Mouse (Mus musculus): ENCODE results near the gene AB124611. TPM values are rescaled to one million over a fixed set of nuclear protein-coding genes. Genes with fewer than 3 reads are reported as not detected.
A peak's percentile ranks its signal among the peaks of the same experiment; 100 is the strongest.

Gene AB124611
- polyA plus RNA-seq, 1 experiment from 2014 or later, result 5.2 TPM

DNA sequence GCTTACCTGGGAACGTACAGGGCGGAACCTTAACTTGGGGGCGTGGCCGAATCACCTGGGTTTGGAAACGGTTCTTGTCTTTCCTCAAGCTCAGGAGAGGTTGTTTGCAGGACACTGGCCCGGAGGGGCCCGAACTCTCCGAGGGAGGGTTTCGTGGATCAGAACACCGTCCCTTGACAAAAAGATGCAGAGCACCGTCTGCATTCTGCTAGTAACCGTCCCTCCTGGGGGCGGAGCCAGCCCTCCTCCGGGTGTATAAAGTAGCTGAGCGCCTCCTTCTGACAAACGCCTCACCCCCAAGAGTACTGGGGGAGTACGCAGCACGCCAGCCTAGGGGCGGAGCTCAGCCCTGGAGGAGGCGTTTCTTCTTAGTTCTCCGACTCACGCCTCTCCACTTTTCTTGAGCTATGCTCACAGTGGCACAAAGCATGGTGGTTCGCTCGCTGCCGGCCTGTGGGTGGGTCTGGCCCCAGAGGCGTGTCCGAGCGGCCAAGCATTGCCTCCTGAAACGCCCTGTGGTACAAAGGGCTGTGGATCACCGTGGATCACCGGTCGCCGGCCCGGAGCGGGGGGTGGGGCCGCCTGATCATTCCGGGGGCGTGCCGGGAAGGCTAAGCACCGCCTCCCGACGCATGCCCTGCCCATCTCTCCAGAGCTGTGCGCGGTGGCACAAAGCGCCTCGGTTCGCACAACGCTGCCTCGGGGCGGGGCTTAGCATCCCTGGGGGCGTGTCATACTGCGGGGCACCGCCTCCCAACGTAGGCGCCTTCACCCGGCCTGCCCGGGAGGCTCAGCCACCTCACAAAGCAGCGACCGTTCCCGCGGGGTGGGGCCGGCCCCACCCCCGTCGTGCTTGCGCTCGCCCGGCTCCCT is 20.2 kb downstream of the AB124611 start:
- Histone ChIP-seq H3K4me1 (ENCODE audit: insufficient read depth, low read depth, low read length) (peaks cover 4% of the 10 kb centered on the region; the same call in 1 of the 2 replicates), H3K9me3 (ENCODE audit: low read length) (no peaks in the 10 kb centered on the region), H3K27ac (ENCODE audit: low read length) (peak overlapping the region; percentile 95), H3K27me3 (replicated peaks; ENCODE audit: insufficient read depth, low read length) (no peaks in the 10 kb centered on the region), H3K4me3 (ENCODE audit: low read depth, low read length) (peak overlapping the region; percentile 64), H3K9ac (replicated peaks; ENCODE audit: low read depth) (peak overlapping the region; percentile 34; the same call in 1 of the 2 replicates), H3K36me3 (ENCODE audit: insufficient read depth, low read length) (no peaks in the 10 kb centered on the region), H3K4me2 (replicated peaks; ENCODE audit: low read depth, low read length) (peak overlapping the region; percentile 87)
- peak; percentile 92 for ATAC-seq
- DNase-seq (ENCODE audit: low spot score), result peak; percentile 99
- TF ChIP-seq EP300 (IDR thresholded peaks at IDR 0.05), result no peak
- TF ChIP-seq CTCF (IDR thresholded peaks at IDR 0.05), result peak; percentile 71
- WGBS, result under 1% methylated on average over 53 of the region's 67 CpGs

DNA sequence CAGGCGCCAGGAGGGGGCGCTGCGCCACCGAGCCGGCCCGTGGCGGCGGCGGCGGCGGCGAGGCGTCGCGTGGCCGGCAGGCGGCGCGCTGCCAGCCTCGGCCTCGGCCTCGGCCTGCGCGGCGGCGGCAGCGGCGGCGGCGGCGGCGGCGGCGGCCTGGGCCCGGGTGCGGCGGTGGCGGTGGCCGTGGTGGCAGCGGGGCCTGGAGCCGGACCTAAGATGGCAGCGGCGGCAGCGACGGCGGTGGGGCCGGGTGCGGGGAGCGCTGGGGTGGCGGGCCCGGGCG is 20.8 kb downstream of the AB124611 start, which contains the start of gene Carm1:
TSS of gene Carm1 (plus strand) at position 106 of the 286 bp plus-strand sequence.
- TF ChIP-seq EP300 (IDR thresholded peaks at IDR 0.05), result no peak
- no peak for TF ChIP-seq CTCF (IDR thresholded peaks at IDR 0.05)
- Histone ChIP-seq H3K4me3 (ENCODE audit: low read depth, low read length) (peak within 1 kb of the TSS; percentile 64), H3K9me3 (ENCODE audit: low read length) (no peaks in the 10 kb centered on the region), H3K36me3 (ENCODE audit: insufficient read depth, low read length) (no peaks in the 10 kb centered on the region), H3K9ac (replicated peaks; ENCODE audit: low read depth) (peak within 1 kb of the TSS; percentile 80), H3K27me3 (replicated peaks; ENCODE audit: insufficient read depth, low read length) (no peaks in the 10 kb centered on the region), H3K27ac (ENCODE audit: low read length) (peak within 1 kb of the TSS; percentile 95), H3K4me1 (ENCODE audit: insufficient read depth, low read depth, low read length) (peaks cover 4% of the 10 kb centered on the region; the same call in 1 of the 2 replicates), H3K4me2 (replicated peaks; ENCODE audit: low read depth, low read length) (peak within 1 kb of the TSS; percentile 87)
- DNase-seq (ENCODE audit: low spot score) (no peak), ATAC-seq (no peak)
- WGBS, result 2% methylated on average over 11 of the region's 52 CpGs

DNA sequence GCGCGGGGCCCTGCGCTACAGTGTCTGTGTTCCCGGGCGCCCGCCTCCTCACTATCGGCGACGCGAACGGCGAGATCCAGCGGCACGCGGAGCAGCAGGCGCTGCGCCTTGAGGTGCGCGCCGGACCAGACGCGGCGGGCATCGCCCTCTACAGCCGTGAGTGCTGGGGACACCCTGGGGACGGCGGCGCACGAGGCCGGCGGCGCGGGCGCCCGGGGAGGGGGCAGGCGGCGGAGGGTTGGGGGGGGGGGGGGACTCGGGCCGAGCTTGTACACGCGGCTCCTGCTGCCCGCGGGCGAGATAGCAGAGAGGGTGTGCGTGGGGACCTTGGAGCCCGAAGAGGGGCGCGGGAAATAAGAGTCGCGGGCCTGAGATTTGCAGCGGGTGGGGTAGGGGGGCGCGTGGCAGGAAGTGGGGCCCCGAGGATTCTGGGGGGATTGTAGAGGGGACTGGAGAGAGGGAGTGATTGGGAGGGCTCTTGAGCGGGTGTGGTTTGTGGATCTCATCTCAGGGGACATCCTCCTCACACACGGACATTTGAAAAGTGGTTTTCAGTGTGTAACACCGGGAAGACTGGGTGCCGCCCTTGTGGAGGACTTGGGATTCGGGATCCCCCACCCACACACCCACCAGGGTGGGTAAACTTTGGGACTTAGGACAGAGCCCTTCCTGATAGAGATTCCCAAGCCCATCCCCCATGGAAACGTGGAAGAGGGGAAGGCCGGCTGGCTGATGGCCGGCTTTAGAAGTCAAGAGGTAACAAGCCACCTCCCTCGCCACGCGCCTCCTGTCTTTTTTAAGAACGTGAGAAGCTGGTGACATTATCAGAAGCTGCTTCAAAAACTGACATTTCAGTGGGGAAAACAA is 21.3 kb downstream of the AB124611 start:
- ATAC-seq, result peak; percentile 13
- Histone ChIP-seq H3K4me1 (ENCODE audit: insufficient read depth, low read depth, low read length) (peaks cover 4% of the 10 kb centered on the region; the same call in 1 of the 2 replicates), H3K4me2 (replicated peaks; ENCODE audit: low read depth, low read length) (peak overlapping the region; percentile 87), H3K27me3 (replicated peaks; ENCODE audit: insufficient read depth, low read length) (no peaks in the 10 kb centered on the region), H3K9me3 (ENCODE audit: low read length) (no peaks in the 10 kb centered on the region), H3K27ac (ENCODE audit: low read length) (peak overlapping the region; percentile 95), H3K9ac (replicated peaks; ENCODE audit: low read depth) (peak overlapping the region; percentile 80), H3K4me3 (ENCODE audit: low read depth, low read length) (peak overlapping the region; percentile 64), H3K36me3 (ENCODE audit: insufficient read depth, low read length) (no peaks in the 10 kb centered on the region)
- peak; percentile 74 for DNase-seq (ENCODE audit: low spot score)
- under 1% methylated on average over 45 of the region's 66 CpGs for WGBS
- peak; percentile 34 for TF ChIP-seq CTCF (IDR thresholded peaks at IDR 0.05)
- no peak for TF ChIP-seq EP300 (IDR thresholded peaks at IDR 0.05)

DNA sequence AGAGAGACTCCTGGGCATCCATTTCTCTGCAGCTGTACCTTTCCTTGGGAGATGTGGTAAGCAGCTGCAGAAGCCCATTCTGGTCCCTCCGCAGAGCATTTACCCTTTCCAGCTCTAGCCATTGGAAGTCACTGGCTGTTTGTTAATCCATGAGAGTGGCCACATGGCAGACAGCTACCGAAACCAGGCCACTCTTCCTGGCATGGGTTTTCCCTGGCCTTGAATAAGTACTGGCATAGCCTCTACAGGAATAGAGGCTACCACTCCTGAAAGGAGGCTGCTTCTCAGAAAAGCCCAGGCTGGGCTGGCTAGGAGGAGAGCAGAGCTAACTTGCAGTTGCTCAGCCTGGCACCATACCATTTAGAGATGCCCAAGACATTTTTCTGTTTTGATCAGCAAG is 25.1 kb downstream of the AB124611 start:
- ATAC-seq (no peak), DNase-seq (ENCODE audit: low spot score) (no peak)
- no peak overlapping the region for H3K4me2 ChIP-seq (replicated peaks; ENCODE audit: low read depth, low read length)
- no peaks in the 10 kb centered on the region for H3K36me3 ChIP-seq (ENCODE audit: insufficient read depth, low read length)
- TF ChIP-seq EP300 (IDR thresholded peaks at IDR 0.05), result no peak
- no peak for TF ChIP-seq CTCF (IDR thresholded peaks at IDR 0.05)
- H3K27ac ChIP-seq (ENCODE audit: low read length), result no peak overlapping the region
- no peaks in the 10 kb centered on the region for H3K9me3 ChIP-seq (ENCODE audit: low read length)
- 0 out of 2 replicates have a peak, but pooled peaks cover 4% of the 10 kb centered on the region for H3K4me1 ChIP-seq (ENCODE audit: insufficient read depth, low read depth, low read length)
- no peaks in the 10 kb centered on the region for H3K27me3 ChIP-seq (replicated peaks; ENCODE audit: insufficient read depth, low read length)
- H3K4me3 ChIP-seq (ENCODE audit: low read depth, low read length), result no peak overlapping the region
- 100% methylated on average over 2 of the region's 2 CpGs for WGBS
- no peak overlapping the region for H3K9ac ChIP-seq (replicated peaks; ENCODE audit: low read depth)

DNA sequence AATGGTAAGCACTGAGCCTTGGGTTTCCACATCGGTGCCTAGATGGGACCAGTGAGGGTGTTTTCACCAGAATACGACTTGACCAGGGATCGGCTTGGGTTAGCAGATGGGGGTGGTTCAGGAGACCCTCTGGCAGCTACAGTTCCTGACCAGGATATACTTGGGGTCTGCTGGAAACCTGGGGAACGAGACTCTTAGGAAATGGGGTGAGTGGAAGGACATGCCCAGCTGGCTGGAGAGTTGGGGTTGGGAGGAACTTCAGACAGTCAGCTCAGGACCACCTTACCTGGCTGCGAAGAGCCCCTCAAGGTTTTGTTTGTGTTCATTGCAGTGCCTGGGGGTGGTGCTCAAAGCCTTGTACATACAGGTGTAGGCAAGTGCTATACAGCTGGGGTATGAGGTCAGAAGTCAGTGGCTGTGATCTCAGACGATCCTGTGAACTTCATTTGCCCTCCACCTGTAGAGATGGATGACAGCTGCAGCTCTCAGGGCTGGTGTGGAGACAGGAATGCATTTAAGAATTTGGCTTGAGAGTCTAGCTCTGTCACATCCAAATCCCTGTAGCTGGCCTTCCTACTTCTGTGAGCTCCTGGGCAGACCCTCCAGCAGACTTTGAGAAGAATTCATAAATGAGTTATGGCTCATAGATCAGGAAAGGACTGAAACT is 27.8 kb downstream of the AB124611 start:
- no peak overlapping the region for H3K4me3 ChIP-seq (ENCODE audit: low read depth, low read length)
- TF ChIP-seq CTCF (IDR thresholded peaks at IDR 0.05) (no peak), EP300 (IDR thresholded peaks at IDR 0.05) (no peak)
- H3K4me2 ChIP-seq (replicated peaks; ENCODE audit: low read depth, low read length), result no peak overlapping the region
- H3K27ac ChIP-seq (ENCODE audit: low read length), result no peak overlapping the region
- H3K9ac ChIP-seq (replicated peaks; ENCODE audit: low read depth), result no peak overlapping the region
- no peaks in the 10 kb centered on the region for H3K27me3 ChIP-seq (replicated peaks; ENCODE audit: insufficient read depth, low read length)
- H3K9me3 ChIP-seq (ENCODE audit: low read length), result no peaks in the 10 kb centered on the region
- ATAC-seq (no peak), DNase-seq (ENCODE audit: low spot score) (no peak)
- WGBS, result 79% methylated on average over 6 of the region's 6 CpGs
- H3K36me3 ChIP-seq (ENCODE audit: insufficient read depth, low read length), result no peaks in the 10 kb centered on the region
- peaks cover 4% of the 10 kb centered on the region; the same call in 1 of the 2 replicates for H3K4me1 ChIP-seq (ENCODE audit: insufficient read depth, low read depth, low read length)
